Mouse (Mus musculus) retina, embryonic 14.5 days (tissue): ENCODE measurements at regions not wholly inside any gene's neighbourhood (a gene's known extent, or its start where the extent isn't known, plus 50 kb on each side); places are given as distances from the start of the nearest gene placed in this dataset.

ENCODE experiments used
- DNase-seq: peaks from one replicate; pipeline ENCODE4 v3.0.0-alpha.2; 2015; ENCODE audit warnings: low spot score

DNA sequence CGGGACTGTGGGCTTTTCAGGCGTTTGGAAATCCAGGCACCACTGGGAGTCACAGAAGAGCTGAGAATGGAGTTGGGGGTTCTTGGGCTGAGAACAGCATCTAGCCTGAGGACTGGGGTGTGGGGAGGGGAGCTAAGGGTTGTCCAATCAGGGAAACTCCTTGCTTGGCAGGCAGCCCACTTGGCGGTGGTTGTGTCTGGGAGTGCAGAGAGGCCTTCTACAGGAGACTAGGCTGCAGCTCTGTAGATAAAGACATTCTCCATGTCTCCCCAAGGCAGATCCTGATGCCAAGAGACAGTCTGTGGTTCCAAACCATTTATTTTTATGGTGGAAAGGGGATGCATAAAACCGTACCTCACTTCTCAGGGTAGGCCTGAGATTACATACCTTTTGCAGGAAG is 774.6 kb downstream of the Brinp1 start:
- DNase-seq, result no peak

DNA sequence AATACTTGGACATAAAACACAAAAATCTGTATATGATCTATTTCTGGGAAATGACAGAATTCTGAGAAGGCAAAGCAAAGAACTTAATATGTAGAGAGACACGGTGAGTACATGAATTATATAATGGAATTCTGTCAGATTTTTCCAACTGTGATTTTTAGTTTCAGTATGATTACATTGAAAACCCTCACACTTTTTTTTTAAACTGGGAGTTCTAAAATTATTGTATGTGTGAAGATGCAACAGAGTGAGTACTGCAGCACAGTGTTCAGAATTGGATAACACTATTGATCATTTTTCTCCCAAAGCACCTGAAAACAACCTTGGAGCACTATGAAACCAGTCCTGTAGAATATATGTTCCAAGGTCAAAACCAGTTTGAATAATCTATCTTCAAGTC is 797.7 kb downstream of the Brinp1 start:
- DNase-seq, result no peak

DNA sequence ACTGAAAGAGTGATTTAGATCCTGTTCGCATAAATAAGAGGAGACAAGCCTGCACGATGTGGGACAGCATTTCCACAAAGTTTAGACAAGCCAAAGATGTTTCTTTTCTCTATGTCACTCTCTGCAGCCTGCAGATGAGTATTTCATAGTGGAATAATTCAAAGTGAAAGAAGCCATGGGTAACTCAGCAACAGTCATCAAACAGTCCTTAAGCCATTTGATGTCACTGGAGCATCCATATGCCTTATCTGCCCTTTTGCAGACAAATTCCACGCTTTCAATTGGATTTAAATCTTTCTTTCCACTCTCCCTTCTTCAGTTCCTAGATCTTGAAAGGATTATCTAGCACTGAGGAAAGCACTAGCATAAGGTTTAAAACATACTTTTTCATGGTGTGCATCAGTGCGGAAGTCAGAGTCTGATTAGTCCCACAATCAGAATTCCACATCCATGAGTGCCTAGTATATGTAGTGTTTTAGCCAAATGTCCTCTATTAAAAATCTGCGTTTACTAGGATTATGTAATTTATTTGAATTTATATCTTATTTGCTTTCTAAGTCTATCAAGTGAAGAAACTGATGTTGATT is 805.6 kb downstream of the Brinp1 start:
- no peak for DNase-seq

DNA sequence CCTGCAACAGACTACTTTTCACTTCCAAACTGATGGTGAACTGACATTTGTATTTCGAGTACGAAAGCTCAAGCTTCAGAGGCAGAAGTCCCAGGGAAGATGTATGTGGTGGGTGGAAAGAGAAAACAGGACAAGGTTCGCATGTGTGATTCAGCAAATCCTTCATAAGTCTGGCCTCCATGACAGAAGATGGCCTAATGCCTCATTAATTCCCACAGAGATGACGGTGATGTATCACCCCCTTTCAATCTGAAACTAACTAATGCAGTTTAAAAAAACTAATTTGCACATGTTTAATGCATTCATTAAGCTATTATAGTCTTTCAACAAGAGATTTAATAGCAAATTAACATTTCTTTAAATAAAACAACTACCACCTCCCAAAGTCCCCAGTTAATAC is 826.1 kb downstream of the Brinp1 start:
- no peak for DNase-seq

DNA sequence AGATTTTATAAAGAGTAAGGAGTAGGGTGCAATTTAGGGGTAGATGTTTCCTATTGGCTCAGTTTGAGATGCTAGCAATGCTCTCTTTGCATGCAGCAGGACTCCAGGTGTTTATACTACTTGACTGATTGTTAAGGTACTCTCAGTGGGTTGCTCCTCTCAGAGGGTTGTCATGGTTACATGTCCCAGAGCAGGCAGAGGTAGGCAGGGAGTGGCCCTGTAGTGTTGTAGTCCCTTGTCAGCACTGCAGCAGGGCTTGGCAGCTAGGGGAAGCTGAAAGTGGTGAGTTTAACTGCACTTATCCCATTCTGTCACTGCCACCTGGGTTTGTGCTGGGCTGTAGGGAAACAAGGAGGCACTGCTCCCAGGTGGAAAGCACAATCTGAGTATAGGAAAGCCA is 839.7 kb downstream of the Brinp1 start:
- no peak for DNase-seq

DNA sequence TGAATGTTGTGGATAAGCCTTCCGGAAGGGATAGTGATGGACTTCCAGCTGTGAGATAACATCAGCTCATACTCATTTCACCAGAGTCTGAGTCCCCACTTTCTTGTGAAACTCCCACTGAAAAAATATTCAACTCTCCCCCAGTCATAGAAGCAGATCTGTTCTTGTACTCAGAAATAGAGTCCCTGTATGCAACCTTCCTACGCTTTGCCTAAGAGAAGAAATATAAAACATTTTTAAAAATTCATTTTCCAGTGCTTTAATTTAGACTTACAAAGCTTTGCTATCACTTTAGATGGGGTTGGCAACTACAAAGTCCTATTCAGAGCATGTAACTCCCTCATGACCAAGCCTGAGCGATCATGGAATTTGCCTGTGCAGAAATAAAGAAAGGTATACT is 868.9 kb downstream of the Brinp1 start:
- no peak for DNase-seq

DNA sequence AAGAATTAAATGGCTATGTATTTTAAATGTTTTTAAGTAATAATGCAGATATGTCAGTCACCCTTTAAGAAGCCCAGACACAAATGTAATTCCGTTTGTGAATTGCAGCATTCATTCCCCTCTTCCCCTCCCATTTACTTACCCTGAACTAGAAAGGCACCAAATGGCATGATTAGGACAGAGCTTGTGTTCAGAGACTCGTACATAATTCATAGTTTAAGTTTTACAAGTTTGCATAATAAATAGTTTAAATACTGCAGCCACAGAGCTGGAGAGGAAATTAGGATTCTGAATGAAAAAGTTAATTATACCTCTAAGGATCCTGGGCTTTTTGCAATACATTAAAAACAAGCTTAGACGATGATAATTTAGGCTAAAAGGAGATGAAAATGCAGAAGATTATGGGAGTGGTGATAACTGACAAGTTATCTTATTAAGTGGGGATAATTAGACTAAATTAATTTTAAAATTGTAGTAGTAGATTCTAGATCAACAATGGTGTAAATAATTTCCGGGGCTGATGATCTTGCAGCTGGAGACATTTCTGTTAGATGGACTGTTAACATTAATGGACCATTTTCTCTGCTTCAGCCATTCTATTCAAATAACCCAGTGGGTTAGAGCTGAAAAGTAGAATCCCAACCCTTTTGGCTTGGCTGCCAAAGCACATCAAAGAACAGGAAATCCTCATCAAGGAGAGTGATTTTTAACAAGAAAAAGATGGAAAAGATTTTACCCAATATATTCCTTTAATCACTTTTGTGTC is 897.2 kb downstream of the Brinp1 start:
- DNase-seq, result no peak

DNA sequence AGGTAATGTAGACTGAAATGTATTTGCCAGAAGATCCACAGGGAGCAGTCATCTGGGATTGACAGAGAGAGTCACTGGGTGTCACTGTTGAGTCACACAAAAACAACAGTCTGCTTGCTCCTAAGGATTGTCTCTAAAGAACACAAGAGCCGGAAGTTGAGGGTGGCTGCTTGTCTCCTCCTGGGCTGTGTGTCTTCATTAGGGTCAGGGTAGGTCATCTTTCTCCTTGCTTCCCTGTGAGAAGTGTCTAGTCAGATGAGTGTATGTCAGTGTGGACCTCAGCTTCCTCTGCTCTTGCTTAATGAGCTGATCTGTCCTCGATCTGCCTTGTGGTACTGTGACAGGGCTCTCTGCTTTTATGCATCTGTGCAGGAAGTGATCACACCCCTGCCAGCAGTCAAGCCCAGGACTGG is 931.3 kb downstream of the Brinp1 start:
- peak; percentile 77 for DNase-seq

DNA sequence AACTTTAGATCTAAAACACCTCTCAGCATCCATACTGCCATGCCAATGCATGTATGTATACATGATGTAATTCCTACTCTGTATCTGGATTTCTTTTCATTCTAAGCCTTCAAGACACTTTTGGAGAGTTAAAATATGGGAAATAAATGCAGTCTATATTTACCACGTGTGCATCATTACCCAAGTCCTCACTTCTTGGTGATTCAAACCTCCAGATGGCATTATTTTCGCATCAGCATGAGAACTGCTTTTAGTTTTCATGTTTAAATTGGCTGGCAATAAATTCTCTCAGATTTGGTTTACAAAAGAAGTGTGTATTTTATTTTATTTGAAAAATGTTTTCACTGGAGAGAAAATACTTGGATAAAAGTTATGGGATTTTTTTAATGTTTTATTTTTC is 942.8 kb downstream of the Brinp1 start:
- no peak for DNase-seq

DNA sequence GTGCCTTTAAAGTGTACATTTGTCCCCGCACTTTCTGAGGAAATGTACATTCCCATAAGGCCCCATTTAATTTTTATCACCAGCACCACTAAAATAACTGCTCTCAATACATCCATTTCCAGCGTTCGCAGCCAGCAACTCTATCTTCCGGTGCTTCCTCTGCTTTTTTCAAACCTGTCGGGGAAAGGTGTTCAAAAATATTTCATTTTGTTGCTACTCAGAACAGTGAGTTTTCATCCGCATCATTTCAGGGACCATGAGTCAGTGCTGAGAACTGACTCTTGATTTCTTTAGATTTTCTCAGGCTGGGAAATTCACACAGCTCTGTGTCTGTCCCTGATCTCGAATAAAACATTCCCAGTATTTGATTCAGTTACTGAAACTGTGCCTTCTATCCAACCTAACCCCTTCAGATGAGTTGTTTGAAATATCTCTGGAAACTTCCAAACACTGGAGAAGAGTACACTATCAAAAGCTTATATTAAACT is 959.4 kb downstream of the Brinp1 start:
- no peak for DNase-seq

DNA sequence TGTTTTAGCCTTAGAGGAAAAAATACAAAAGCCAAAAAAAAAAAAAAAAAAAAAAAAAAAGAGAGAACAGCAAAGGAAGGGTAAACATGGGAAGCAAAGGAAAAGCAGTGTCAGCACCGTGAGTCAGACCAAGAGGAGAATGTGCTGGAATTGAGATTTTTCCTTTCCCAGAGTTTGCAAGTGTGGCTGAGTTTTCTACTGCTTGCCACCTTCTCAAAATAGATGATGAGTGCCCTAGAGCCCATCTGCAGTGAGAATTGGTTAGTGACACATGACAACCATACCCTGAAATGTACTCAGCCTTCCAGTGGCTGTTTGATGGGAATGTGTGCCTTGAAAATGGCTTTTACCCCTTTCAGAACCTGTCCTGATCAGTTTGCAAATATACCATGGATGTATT is 990.7 kb downstream of the Brinp1 start:
- DNase-seq, result no peak

DNA sequence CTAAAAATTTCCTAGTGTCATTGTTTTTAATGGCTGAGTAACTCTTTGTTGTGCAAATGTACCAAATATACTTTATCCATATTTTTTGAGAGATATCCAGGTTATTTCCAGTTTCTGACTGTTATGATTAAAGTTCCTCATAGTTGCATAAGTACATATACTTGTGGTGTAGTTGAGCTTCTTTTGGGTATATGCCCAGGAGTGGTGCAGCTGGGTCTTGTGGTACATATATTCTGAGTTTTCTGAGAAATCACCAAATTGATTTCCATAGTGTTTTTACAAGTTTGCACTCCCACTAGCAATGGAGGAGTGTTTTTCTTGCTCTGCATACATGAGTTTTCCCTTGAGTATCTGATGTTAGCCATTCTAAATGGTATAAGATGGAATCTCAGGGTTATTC is 1006.2 kb downstream of the Brinp1 start:
- DNase-seq, result no peak

DNA sequence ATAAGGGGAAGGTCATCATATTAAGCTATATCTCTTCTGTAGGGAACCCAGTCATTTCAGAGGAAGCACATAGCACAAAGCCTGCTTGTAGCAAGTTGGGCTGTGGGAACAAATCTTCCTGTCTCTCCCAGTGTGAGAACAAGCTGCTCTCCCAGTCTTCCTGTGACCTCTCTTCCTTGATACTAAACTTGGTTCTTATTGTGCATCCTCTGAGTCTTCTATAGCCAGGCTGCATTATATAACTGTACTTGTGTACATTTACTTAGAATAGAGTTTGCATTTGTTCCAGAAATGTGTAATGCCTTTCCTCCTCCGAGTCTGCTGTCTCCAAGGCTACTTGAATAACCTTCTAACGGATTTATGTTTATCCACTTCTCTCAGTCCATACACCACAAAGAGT is 1021.7 kb downstream of the Brinp1 start:
- no peak for DNase-seq

DNA sequence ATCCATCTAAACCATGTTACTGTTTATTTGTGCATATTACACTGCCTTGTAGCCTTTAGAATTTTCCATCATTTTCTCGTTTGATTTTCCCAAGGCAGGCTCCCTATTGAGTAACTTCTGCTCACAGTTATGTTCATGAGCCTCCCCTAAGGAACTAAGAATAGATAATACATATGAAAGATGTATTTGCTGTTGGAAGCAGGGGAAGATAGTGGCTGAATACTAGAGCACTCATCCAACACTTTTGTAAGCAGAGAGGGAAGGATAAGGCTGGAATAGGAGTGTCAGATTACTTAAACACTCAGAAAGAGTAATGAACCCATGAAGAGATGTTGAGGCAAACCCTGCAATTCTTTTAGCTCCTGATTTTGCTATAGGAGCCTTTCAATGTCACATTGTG is 1055.1 kb downstream of the Brinp1 start:
- DNase-seq, result no peak

DNA sequence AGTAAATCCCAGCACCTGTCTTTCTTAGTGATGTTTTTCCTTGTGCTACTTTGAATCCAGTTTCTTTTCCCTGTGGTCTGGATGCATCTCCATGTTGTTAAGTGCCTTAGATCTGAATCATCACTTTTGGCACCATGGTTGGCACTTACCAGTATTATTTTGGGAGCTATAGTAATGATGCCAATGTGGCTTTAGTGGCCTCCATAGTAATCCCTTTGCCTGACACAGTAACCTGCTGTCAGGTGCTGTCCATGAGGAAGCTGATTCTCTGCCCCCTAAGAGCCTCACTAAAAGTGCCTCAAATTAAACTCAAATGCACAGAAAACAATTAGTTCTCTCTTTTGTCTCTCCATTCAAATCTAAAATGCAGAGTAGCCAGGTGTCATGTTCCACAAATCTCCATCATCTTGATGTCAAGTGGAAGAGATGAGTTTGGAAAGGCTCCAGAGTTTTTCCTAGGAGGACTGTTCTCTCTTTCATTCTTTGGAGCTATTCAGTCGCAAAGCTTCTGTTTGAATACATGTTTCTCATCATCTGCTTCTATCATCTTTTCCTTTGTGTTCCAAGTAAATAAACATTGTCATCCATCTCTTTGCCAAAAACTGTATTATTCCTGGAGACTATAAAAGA is 1062.1 kb downstream of the Brinp1 start:
- DNase-seq, result no peak

DNA sequence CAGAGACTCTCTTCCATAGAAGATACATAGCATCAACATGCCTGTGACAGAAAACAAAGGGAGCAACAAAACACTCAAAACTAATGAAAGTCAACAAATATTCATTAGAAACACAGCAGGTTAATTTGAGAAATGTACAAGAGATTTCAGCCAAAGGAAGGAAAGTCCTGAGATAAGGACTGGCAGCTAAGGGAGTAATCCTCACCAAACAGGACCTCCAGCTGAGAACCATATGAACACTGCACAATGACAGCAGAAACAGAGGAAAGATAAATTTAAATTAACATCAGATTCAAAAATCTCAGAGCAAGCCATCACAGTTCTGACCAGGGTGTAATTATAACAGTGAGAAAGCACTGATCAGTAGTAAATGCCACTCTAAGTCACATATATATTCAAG is 1060.6 kb downstream of the Tlr4 start:
- DNase-seq, result no peak

DNA sequence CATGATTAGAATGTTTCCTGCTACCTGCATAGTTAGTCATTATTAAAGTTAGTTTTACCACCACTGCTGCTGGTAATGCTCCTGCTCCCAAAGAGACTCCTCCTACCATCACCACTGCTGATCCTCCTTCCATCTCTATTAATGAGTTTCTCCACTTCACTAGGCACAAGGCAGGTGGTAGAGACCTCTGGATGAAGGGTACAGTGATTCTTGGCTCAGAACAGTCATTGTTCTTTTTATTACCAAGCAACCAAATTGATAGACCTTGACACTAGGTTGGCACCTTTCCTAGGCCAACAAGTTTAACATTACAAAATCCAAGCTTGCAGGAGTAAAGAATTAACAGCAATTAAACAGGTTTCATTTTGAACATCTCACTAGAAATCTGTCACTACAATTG is 1057.8 kb downstream of the Tlr4 start:
- DNase-seq, result no peak

DNA sequence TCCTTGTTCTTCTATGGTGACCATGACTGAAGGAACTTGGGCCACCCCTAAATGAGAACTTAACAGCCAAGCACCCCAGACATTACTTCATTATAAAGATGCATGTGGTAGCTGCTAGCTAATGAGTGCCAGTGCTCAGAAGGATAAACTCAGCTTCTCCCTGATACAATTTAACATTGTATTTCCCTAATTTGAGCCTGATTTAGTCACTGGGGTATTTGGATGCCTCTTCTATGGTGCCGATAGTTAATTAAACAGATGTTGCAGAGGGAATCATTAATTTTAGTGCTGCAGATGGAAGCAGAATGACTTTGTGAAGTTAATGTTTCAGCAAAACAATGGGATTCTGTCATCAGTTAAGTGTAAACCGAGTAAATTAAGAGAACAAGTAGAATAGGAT is 1034.8 kb downstream of the Tlr4 start:
- DNase-seq, result no peak

DNA sequence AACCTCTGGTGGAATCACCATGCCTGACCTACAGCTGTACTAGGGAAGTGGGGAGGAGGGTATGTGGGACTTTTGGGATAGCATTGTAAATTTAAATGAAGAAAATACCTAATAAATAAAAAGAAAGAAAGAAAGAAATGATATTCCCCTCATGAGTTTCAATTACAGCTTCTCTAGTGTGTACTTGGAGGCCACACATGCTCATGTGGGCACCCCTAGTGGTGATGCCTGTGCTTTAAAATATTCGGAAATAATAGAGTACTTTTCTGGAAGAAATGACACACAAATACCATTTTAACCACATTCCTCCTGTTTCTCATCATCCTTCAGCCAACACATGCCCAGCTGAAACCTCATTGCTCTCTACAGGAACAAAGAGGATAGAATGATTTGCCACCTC is 1034.4 kb downstream of the Tlr4 start:
- no peak for DNase-seq

DNA sequence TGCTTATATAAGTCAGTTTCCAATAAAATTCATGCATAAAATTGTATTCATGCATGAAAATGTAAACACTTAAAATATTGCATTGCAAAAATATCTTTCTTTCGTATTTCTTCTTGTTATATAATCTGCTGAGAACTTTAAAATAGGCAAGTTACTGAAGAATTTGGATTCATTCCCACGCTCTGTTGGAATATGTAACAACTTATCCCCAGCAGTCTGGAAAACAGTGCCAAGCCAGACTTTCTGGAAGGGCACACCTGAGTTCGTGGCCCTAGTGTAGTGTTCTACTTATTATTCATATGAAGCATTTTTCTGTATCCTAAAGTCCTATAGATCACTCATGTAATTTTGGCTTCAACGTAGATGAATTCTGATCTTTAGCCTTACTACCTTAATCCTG is 1025.6 kb downstream of the Tlr4 start:
- DNase-seq, result no peak

DNA sequence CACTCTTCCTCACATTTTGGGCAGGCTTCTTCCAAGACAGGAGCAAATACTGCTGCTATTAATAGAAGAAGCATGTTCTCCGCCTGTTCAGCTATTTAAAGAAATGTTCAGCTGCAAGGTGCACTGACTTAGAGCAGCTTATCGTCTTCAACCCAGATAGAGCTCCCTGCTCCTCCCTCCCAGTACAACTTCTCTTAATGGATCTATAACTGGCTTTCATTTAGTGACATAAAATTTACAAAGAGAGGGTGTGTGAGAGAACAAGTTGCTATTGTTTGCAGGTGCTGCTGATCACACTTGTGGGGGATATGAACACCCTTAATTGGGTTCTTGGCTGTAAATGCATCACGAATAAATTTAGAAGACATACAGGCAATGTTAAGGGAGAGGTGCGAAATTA is 1006.0 kb downstream of the Tlr4 start:
- no peak for DNase-seq

DNA sequence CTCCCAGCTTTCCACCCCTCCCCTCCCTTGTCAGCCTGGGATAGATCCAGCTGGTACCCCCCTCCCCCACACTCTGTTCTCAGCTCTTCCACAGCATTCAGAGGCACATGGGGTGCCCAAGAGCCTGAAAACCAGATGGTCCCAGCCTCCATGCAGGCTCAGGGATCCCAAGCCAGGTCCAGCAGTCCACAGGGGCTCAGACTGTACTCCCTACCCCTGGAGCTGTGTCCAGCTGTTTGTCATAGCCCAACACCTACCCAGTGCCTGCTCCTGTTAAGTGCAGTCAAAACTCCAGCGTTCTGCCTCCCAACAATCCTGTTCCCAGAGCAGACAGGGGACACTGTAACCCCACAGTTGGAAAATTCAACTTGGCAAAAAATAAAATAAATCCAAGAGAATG is 998.1 kb downstream of the Tlr4 start:
- no peak for DNase-seq

DNA sequence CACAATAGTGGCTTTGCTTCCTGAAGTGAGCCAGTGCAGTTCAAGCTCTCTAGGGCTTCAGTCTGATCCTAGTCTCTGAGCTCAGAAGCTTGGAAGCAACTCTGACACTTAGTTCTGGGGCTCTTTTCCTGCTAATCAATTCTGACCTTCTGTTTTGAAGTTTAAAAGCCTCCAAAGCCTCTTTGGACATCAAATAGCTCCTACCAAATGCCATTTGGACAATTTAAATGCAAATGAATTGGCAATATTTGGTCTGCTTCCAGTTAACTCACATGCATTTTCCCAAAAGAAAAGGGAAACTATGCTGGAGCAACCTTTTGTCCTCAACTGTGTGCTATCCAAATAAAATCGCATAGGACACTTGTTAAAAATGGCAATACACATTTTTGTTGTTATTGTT is 968.7 kb downstream of the Tlr4 start:
- DNase-seq, result no peak
